Mouse (Mus musculus) adrenal gland, adult 18-20 months (tissue): ENCODE measurements at regions not wholly inside any gene's neighbourhood (a gene's known extent, or its start where the extent isn't known, plus 50 kb on each side); places are given as distances from the start of the nearest gene placed in this dataset.

ENCODE experiments used
- DNase-seq, 2 experiments: peaks; one replicate each; pipeline ENCODE4 v3.0.0; 2021 to 2022; ENCODE audit warnings: low spot score in 2 of 2

DNA sequence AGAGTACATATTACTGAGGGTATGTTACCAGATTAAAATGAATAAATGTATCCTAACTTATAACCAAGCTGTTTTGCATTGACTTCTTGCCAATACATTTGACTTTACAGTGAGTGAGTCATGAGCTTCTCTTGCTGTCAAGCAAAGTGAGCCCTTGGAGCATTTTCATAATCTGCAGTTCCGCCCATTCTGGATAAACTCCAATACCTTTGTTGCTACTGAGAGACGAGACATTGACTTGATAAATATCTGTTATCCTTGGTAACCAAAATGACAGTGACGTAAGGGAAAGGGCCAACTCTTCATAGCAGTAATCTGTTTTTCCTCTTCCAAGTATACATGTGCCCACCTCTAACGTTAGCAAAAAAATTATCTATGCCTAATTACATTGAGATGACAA, 923.0 kb downstream of the Grm8 start:
- DNase-seq, result peak in 1 of 2 experiments; percentile 30

DNA sequence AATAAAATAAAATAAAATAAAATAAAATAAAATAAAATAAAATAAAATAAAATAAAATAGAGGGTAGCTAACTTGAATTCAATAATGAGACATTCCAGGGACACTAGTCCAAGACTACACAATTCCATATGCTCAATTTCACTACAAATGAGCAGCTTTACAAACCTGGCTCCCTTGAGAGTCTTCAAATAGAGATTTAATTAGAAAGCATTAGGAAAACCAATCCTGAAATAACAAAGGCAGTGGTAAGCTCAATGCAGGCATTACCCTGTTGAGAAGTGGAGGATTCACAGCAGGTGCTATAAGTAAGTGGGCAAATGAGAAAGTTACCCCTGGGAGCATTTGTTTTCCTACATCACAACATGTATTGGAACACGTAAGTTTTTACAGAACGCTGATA, 973.3 kb downstream of the Grm8 start:
- no peak for DNase-seq
